Mouse (Mus musculus) liver, embryonic 14.5 days (tissue): ENCODE measurements around the gene Slc44a5.

ENCODE experiments used
- CTCF ChIP-seq: IDR thresholded peaks from 2 replicates; pipeline ENCODE4 v1.5.1; 2016; ENCODE audit warnings: antibody characterized with exemption, low read depth, control low read depth
- EP300 ChIP-seq: IDR thresholded peaks from 2 replicates; pipeline ENCODE4 v1.6.1; 2016; ENCODE audit warnings: antibody characterized with exemption, low read depth

GRCm38 (mm10) chr3:154202383-154202782 lies 229.1 kb downstream of the Slc44a5 start:
- no peak for TF ChIP-seq CTCF
- no peak for TF ChIP-seq EP300
